Mouse (Mus musculus) gastrocnemius, postnatal 14 days (tissue): ENCODE measurements around the gene St8sia6. TPM values are rescaled to one million over a fixed set of nuclear protein-coding genes. Genes with fewer than 3 reads are reported as not detected.

ENCODE experiments used
- DNase-seq: peaks from one replicate; pipeline ENCODE4 v3.0.0; 2021; ENCODE audit warnings: mixed read lengths
- intact Hi-C: fragments of 180-260 bp; cut with DNase I; formaldehyde crosslinking; loops from one replicate; pipeline ENCODE4 v1.15.1; 2025; ENCODE audit warnings: low total_unique reads
- total RNA-seq, 2 experiments: library from RNA; stranded (reverse); gene quantifications; 2 replicates each; pipeline ENCODE4 v1.2.3; 2021

St8sia6 gene
- total RNA-seq, 2 experiments from 2014 or later: 0.47 to 0.64 TPM

DNA sequence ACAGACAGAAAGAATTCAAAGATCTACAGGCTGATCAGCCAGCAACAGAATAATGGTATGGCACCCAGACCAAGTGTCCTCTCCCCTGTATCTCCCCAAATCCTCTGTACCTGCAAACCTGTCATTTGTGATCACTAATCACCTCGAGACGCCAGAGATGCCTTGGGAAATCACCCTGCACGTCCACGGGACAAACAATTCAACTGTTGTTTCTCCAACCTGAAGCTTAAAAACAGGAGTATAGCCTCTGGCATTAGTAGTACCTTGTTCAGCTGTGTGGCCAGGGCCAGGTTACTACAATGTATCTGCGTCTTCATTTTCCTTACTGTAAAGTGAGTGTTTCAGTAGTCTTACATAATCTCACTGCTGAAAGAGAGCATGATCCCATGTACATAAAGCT, 25.3 kb downstream of the St8sia6 start:
- intact Hi-C loops: no loop called here
- DNase-seq: no peak

DNA sequence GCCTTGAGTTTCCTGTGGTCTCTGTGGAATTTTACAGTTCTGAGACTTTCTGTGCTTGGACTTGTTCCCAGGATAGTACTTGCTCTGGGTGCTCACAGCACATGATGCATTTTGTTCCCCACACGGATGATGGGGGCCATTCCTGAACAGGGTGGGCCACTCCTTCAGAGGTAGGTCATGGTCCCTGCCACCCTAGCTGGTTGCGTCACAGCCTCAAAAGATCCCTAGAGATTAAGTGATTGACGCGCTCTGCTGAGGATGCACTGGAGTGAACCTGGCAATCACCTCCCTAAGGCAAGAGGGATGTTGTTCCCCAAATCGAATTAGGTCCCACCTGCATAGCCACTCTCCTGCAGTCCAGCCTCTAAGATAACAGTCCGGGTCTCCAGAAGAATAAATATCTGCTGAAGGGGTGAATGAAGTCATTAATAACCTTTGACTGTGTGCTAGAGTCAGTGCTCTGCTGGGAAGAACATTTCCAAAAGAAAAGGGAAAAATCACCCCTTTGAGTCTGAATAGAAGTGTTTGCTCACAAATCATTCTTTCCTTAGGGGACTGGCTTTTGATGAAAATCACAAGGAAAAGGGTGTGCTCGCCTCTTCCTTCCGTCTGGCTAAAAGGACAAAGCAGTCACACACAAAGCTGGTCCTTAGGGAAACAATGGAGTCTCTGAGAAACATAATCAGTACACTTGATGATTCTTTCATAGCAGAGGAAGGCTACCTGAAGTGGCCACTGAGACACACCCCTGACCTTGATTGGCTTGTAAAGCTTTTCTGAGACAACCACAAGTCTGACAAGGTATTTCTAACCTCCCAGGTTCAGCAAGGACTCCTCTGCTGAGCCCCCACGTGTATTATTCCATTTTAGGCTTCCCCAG, 26.1 kb downstream of the St8sia6 start:
- no peak for DNase-seq
- intact Hi-C loops: no loop called here

DNA sequence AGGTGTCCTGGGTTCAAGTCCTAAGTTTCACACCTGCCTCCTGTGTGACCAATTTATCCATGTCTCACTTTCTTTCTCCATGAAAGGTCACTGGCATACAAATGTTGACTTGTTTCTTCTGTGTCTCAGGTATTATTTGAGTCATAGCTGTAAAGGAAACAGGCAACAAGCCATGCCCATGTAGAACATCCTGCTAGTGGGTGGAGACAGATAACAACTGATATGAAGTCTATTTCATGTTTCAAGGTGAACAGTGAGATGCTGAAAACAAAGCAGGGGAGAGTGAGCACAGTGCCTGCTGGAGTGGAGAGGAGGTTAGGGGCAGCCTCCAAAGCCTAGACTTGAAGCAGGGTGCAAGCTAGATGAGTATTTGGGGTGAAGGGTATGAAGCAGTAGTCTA, 33.5 kb downstream of the St8sia6 start:
- DNase-seq: no peak
- intact Hi-C loops: no loop called here

DNA sequence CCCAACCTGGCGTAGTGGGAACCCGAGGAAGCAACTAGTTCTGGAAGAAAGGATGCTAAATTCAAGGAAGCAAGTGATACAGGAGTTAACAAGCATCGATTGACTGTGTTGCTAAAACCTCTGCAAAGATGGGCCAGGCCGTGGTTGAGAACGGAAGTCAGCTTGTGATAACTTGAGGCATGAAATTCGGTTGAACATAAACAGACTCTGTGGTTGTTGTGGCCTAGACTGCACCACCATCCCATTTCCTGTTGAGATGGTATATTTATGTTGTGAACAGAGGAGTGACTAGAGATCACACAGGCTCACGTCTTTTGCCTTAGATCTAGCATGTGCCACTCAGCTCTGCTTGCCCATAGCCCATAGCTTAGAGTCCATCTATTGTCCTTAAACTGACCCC, 36.5 kb downstream of the St8sia6 start:
- intact Hi-C loops: no loop called here
- no peak for DNase-seq

DNA sequence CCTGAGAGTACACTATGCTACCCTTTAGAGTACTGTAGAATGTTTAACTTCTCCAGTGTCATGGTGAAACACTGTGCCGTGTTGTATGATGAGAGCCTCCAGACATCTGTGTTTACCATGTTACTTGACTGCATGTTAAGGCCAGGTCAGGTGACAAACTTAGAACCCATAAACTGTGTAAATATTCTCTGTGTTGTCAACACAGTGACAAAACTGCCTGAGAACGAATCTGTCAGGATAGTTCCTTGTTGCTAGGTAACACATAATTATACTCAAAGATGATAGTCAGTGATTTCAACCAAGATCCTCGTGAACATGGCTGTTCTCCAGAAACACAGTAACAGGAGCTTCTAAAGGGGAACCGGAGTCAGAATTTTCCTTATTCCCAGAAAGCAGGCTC, 38.1 kb downstream of the St8sia6 start:
- intact Hi-C loops: no loop called here
- no peak for DNase-seq

DNA sequence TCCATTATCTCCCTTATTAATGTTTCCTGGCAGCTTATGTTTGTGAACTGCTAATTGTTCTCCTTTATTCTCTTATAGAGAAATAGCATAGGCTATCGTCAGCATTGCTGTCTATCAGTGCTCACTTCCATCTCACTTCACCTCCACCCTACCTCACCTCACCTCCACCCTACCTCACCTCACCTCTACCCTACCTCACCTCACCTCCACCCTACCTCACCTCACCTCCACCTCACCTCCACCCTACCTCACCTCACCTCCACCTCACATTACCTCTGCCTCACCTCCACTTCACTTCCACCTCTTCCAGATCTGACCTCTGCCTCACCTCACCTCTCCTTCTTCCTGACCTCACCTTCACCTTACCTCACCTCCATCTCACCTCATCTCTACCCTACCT, 42.2 kb downstream of the St8sia6 start:
- intact Hi-C loops: no loop called here
- no peak for DNase-seq

DNA sequence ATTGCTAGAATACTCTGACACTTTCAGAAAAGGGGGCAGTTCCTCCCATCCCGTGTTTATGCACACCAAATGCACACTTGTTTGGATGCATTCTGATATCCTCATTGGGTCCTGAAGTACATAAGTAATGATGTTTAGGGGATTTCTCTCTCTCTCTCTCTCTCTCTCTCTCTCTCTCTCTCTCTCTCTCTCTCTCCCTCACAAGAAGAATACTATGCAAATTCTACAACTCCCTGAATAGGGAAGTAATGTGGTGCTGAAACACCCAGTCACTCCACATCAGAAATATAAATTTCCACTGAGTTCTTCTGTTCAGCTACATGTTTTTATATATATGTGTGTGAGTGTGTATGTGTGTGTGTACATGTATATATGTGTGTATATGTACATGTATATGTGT, 43.1 kb downstream of the St8sia6 start:
- no peak for DNase-seq
- intact Hi-C loops: no loop called here

DNA sequence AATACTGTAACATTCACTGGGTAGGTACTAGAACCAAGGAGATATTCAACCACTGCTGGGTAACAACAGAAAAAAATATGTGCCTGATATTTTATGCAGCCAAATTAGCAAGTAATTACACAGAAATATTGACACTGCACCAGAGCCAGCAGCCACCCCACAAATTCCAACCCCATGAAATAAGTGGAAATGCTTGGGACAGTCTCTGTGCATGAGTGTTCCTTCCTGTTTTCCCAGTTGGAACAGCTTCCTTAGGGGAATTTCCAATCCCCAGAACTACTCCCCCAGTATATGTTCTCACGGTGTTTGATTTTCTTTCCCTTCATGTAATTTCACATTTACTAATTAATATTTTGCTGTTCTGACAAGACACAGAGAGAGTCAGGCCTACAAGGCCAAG, 43.8 kb downstream of the St8sia6 start:
- no peak for DNase-seq
- intact Hi-C loops: no loop called here

DNA sequence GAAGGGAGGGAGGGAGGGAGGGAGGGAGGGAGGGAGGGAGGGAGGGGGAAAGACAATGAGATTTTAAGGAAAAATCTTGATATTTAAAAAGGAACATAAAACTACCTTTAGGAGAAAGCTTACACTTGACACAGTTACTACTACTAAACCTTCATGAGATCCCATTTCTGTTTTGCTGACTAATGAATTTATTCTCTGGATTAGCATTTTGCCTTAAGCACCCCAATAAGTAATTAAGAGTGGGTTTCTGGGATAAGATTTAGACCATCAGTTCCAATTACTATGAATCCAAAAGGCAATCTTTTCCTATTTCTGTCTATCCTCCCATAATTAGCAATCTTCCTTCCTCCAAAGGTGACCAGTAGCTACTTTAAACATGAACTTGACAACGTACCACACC, 44.7 kb downstream of the St8sia6 start:
- intact Hi-C loops: no loop called here
- DNase-seq: no peak

DNA sequence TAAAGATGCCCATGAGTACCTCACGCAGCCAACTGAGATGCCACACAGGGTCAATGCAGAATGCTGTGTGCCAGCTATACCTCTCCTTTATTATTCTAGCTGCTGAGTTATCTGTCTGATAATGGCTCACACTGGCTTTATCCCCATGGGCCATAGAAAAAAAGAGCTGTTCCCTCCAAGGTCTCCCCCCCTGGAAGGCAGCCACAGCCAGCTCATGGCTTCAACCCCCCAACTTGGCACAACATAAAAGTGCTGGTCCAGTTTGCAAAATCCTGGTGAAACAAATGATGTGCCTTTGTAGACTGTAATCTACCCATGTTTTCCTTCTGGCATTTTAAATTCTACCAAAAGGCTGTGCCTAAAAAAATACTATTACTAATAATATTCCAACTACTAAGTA, 46.3 kb downstream of the St8sia6 start:
- intact Hi-C loops: no loop called here
- no peak for DNase-seq

DNA sequence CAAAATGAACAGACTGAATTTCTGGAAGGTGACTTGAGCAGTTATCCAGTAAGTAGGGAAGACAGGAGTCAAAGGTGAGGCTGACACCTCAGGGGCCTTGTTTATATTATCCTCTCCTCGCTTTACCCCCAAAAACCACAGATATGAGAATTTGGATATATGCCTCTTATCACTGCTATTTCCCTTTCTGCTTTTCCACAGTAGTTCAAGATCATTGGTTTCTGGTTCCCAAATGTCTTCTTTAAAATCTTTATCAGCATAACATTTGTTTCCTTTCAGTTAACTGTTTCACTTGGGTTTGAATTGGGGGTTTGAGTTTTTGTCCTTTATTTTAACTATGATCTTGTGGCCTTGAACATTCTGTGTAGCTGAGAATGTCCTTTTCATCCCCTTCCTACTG, 47.8 kb downstream of the St8sia6 start:
- intact Hi-C loops: no loop called here
- DNase-seq: no peak

DNA sequence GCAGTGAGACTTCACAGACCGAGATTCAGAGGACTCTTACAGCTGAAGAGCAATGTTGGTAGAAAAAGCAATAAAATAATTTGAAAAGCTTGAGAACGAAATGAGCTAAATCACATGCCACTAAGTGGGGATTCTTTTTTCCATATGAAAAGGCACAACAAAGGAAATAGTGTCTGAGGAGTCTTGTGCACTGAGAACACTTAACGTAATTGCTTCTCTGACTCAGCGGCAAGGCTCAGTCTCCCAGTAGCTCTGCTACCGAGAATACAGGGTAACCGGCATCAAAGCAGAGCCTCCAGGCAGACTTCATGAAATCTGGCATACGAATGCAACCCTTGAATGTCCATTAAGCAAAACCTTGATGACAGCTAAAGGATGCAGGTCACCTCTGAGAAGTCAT, 55.2 kb downstream of the St8sia6 start:
- DNase-seq: no peak
- intact Hi-C loops: no loop called here

DNA sequence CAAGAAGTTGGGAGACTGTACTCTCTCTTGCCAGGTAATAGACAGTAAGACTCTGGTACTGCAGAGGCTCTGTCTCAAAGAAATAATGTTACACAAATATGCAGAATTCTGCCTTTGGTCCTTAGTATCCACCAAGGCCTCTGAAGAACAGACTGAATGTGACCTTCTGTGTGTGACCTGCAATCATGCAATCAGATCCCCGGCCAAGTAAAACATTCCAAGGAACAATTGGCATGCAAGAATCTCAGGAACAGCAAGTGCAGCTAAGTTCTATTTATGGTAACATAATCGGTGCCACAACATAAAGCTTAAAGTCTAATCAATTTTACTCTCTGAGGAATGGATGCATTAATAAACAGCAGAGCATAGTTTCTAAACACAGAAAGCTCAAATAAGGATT, 66.0 kb downstream of the St8sia6 start:
- intact Hi-C loops: no loop called here
- DNase-seq: no peak

DNA sequence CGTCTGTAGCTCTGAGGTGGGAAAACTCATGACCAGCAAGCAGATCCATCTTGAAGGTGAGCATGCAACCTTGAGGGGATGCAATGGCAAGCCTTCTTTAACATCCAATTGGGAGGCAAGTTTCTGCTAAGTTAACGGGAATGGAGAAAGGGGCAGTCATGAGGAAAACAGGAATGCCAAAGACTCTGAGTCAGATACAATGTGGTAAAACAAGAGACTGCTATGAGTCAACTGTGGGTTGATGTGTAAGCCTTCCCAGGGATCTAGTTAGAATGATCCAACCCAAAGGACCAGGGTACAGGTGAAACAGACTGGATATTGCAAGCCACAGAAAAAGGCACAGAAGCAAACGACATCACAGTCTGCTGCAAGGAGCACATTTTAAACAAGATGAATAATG, 68.3 kb downstream of the St8sia6 start:
- intact Hi-C loops: no loop called here
- DNase-seq: no peak

DNA sequence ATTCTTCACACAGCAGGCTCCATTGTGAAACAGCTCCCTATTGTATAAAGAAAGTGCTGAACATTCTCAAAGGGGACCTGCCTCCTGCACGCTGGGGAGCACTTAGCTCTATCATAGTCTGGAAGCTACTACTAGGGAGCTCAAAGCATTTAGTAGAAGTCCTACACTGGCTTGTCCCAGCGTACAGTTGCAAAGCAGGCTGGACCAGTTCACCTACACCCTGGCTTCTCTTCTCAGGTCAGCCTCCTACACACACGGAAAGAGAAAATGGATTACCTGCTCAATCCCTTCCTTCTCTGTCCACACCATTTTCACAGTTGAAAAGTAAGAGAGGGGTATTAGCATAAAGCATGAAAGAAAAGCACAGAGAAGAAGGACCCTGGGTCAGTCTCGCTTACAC, 71.6 kb downstream of the St8sia6 start:
- intact Hi-C loops: no loop called here
- no peak for DNase-seq

DNA sequence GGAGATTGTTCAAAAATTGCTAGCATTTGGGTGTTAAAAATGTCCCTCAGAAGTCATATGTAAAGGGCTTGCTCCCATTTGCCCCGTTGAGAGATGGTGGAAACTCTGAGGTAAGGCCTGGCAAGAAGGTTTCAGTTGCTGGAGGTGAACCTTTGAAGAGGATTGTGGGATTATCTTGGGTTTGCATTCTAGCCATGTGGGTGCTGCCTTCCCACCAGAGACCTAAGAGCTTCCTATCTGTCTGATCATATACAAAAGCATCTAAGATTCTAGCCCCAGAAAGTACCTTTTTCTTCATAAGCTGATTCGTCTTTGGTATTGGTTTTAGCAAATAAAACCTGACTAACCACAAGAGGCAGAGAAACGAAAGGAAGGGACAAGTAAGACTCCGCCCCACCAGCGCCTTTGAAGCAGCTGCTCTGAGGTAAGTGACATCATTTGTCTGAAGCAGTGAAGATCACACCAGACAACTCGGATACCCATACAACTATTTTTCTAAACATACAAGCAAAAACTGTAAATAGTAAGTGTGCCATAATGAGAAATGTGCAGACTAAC, 75.2 kb downstream of the St8sia6 start:
- DNase-seq: no peak
- intact Hi-C loops: no loop called here

DNA sequence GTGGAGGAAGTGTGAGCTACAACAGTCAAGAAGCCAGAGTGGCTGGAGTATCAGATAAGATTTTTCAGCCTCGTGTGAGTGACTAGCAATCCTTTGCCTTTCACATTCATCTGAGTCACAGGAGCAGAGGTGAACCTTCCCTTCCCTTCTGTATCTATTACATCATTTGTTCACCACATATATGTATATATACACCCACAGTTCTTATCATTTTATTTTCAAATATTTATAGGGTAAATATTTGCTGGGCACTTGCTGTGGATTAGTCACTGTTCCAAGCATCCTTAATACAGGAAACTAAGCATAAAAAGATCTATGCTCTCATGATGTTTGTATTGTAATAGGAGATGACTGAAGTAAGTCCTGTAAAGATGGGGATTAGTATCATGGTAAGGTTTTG, 85.1 kb downstream of the St8sia6 start:
- DNase-seq: no peak
- intact Hi-C loops: no loop called here

DNA sequence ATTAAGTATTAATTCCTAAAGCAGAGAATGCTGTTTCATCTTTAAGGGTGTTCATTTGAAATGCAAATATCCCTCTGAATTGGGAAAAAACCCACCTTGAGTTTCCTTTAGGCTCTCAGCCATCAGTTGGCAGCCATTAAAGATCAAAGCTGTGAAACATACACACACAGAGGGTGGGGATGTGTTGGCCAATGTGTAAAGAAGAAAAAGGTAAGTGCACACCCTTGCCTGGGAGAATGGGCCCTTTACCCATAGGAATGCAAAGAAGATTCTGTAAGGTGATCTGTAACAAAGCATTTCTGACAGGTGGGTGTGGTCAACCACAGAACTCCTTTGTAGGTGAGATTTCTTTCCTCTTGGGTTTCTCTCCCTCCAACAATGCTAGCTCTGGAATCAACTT, 96.3 kb downstream of the St8sia6 start:
- intact Hi-C loops: no loop called here
- DNase-seq: no peak

DNA sequence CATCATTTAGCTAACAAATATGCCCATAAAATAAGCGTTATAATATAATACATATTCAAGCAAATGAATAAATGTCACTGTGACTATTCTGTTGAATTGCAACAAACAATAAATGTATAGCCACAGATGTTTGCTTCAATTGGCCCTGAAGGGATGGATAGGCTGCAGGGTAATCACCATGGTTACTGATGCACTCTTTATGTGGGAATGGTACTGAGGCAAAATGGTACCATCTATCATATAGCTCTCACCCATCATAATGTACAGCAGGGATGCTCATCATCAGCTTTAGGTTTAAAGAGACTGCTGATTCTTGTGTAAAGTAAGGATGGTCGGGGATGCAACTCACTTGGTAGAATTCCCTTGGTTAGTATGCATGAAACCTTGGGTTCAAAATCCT, 99.4 kb downstream of the St8sia6 start:
- intact Hi-C loops: no loop called here

DNA sequence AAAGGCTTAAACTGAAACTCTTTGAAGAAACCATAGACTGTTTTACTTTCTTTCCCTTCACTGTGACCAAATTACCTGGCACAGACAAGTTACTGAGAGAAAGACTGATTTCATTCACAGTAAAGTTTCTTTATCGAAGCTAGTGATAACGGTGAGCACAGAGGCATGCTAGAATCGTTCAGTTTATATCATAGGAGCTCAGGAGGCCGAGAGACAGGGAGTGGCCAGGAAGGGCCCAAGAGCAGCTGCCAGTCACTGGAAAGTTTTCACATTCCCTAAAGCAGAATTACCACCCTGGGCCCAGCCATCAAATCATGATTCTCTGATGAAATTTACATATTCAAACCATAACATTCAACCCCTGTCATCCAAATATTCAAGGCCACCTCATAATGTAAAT, 109.5 kb downstream of the St8sia6 start:
- DNase-seq: no peak
- intact Hi-C loops: no loop called here

More for the DNA sequence above, 99.4 kb downstream of the St8sia6 start:
- no peak for DNase-seq

DNA sequence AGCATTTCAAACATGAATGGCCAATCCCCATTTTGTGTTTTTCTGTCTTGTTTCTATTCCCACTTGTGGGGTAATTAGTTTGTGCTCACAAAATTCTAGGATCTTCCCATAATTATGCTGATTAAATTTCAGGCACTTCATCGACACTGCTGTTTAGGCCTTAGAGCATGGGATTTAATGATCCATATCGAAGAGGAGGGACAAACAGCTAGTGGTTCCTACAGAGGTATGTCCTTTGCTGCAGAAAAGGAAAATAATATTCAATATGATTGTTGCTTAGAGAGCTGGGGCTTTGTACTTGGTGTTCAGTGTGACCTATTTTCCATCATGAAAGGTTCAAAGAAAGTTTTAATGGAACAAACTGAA, 110.7 kb downstream of the St8sia6 start:
- no peak for DNase-seq
- intact Hi-C loops: no loop called here
